Mouse (Mus musculus): ENCODE data around the gene Pithd1. TPM values are rescaled to one million over a fixed set of nuclear protein-coding genes. Genes with fewer than 3 reads are reported as not detected.

Gene Pithd1
- polyA plus RNA-seq, 1 experiment from 2014 or later = 73.2 TPM

DNA sequence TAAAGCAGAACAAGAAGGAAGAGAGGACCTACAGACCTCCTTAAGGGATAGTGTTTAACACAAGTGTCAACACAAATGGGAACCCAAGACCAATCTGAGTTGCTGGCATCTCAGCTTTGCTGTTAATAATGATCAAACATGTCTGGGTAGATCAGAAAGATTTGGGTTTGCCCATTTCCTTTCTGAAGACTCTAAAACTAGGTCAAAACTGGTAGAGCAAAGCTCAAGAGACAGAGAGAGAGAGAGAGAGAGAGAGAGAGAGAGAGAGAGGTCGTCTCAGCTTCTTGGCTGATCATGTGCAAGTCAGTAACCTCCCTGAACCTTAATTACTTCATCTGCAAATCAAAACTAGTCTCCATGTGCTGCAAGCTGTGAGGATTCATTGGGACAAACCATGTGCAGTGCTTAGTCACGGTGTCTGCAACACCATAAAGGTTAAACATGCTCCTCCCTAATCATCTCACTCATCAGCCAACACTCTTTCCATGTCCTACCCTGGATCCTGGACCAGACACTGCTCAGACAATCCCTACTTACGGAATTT, 29.1 kb upstream of the Pithd1 start:
- peaks cover 46% of the 10 kb centered on the region for H3K36me3 ChIP-seq
- DNase-seq (ENCODE audit: low spot score) = no peak
- no peaks in the 10 kb centered on the region for H3K9me3 ChIP-seq (replicated peaks)
- WGBS = 85% methylated on average over 3 of the region's 3 CpGs
- H3K4me1 ChIP-seq = peaks cover 14% of the 10 kb centered on the region
- H3K27me3 ChIP-seq (ENCODE audit: low read depth, poor library complexity, severe bottlenecking) = no peaks in the 10 kb centered on the region
- H3K4me3 ChIP-seq = no peak overlapping the region
- H3K27ac ChIP-seq = no peak overlapping the region

DNA sequence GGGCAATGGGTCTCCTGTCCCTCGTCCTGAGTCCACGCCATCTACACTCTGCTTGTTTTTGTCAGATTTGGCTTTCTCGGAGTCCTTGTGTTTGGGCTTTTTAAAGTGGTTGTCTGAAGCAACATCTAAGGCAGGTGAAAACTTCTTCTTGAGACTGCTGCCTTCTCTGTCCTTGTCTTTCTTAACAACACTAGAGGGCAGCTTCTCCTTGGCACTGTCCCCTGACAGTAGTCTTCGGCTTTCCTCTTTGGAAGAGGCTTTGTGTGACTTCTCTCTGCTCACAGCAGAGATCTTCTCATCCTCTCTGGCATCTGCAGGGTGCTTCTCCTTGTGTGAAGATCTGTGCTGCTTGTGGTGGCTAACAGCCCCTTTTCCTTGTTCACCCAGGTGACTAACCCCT, 23.5 kb upstream of the Pithd1 start:
- H3K4me3 ChIP-seq = no peak overlapping the region
- no peaks in the 10 kb centered on the region for H3K4me1 ChIP-seq
- WGBS = 93% methylated on average over 4 of the region's 4 CpGs
- H3K27me3 ChIP-seq (ENCODE audit: low read depth, poor library complexity, severe bottlenecking) = no peaks in the 10 kb centered on the region
- H3K27ac ChIP-seq = no peak overlapping the region
- no peak for DNase-seq (ENCODE audit: low spot score)
- H3K36me3 ChIP-seq = peaks cover 83% of the 10 kb centered on the region
- no peaks in the 10 kb centered on the region for H3K9me3 ChIP-seq (replicated peaks)

DNA sequence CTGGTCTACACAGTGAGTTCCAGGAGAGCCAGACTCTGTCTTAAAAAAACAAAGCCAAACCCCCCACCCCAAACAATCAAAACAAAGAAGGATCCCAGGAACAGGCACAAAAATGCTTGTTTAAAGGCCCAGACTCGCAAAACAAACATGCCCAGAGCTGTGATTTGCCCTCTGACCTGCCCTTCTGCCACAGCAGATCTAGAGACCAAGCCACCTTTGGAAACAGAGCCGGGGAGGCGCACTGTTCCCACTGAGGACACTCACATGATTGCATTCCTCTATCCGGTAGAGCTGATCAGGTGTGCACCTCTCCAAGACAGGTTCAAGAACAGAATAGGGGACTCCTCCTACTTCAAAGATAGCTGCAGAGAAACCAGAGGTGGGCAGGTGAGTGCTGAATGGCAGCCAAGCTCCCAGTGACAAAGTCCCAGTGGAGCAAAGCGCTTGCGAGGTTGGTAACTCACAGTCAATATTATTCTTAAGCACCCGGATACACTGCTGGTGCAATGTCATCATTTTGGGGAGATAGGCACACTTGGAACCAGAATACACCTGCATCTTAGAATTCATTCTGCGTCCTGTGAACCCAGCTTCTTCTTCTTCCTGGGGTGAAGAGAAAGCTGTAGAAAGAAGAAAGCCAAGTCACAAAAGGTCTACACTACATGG, 21.9 kb upstream of the Pithd1 start:
- Histone ChIP-seq H3K4me1 (no peaks in the 10 kb centered on the region), H3K4me3 (no peak overlapping the region), H3K27me3 (ENCODE audit: low read depth, poor library complexity, severe bottlenecking) (no peaks in the 10 kb centered on the region), H3K9me3 (replicated peaks) (no peaks in the 10 kb centered on the region), H3K27ac (no peak overlapping the region), H3K36me3 (peaks cover 96% of the 10 kb centered on the region)
- 91% methylated on average over 8 of the region's 8 CpGs for WGBS
- no peak for DNase-seq (ENCODE audit: low spot score)

DNA sequence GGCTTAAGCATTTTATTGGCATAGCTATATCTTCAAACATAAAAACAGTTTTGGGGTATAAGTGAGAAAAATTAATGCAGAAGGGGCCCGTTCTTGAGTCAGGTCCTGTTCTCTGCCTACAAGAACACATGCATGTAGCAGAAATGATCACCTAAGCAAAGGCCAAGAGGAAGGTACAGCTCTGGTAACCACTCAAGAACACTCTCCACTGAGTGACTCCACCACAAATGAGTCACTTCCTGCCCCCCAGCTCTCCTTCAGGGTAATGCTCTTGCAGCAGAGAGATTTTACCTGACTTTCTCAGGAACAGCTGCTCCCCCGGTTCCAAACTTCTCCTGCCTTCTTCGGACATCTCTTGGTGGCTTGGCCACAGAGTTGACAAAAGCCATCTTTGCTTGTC, 19.8 kb upstream of the Pithd1 start:
- Histone ChIP-seq H3K4me3 (no peak overlapping the region), H3K36me3 (peaks cover 98% of the 10 kb centered on the region), H3K9me3 (replicated peaks) (no peaks in the 10 kb centered on the region), H3K27me3 (ENCODE audit: low read depth, poor library complexity, severe bottlenecking) (no peaks in the 10 kb centered on the region), H3K27ac (no peak overlapping the region), H3K4me1 (no peaks in the 10 kb centered on the region)
- WGBS = 94% methylated on average over 3 of the region's 3 CpGs
- DNase-seq (ENCODE audit: low spot score) = no peak

DNA sequence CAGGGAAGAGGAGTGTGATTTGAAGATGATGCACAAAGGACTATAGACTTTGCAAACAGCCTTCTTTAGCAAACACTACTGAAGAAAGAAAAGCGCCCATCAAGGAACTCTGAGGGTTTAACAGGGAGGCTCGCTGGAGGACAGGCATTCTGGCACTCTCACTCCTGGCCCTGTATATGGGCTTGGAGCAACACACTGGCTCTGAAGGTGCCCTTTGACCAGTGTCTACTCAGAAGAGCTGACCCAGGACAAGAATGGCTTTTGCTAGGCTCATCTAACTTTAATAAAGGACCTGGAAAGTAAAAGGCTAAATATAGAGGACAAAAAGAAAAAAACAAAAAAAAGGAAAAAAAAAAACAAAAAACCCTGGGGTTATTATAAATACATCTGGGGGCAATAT, 17.9 kb upstream of the Pithd1 start:
- Histone ChIP-seq H3K27me3 (ENCODE audit: low read depth, poor library complexity, severe bottlenecking) (no peaks in the 10 kb centered on the region), H3K4me3 (no peak overlapping the region), H3K4me1 (no peaks in the 10 kb centered on the region), H3K27ac (no peak overlapping the region), H3K9me3 (replicated peaks) (no peaks in the 10 kb centered on the region), H3K36me3 (peaks cover 89% of the 10 kb centered on the region)
- no peak for DNase-seq (ENCODE audit: low spot score)
- 88% methylated on average over 2 of the region's 2 CpGs for WGBS

DNA sequence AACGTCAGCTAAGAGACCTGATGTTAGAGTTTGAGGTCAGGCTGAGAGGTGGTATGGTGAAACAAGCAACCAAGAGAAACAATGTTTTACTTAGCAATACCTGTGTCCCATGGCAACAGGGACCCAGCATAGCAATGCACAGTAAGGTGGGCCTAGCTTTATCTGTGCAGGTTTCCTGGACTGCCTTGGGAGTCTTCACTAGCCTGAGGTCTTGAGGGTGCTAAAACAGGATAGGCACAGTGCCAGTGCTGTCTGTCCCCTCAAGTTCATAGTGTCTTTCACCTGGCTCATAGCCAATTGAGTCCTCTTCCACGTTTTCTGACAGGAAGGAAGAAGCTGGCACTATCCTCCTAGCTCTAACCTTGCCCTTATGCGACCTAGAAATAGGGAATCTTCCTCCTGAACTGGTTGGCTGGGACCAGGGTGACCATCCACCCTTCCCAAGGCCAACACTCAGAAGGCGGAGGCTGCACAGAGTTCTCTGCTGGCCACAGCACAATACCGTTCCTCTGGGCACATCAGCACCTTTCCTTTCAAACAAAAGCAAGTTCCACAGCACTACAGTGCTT, 17.1 kb upstream of the Pithd1 start:
- H3K36me3 ChIP-seq = peaks cover 82% of the 10 kb centered on the region
- 89% methylated on average over 5 of the region's 5 CpGs for WGBS
- H3K27me3 ChIP-seq (ENCODE audit: low read depth, poor library complexity, severe bottlenecking) = no peaks in the 10 kb centered on the region
- no peaks in the 10 kb centered on the region for H3K9me3 ChIP-seq (replicated peaks)
- DNase-seq (ENCODE audit: low spot score) = no peak
- no peak overlapping the region for H3K27ac ChIP-seq
- H3K4me3 ChIP-seq = no peak overlapping the region
- no peaks in the 10 kb centered on the region for H3K4me1 ChIP-seq

DNA sequence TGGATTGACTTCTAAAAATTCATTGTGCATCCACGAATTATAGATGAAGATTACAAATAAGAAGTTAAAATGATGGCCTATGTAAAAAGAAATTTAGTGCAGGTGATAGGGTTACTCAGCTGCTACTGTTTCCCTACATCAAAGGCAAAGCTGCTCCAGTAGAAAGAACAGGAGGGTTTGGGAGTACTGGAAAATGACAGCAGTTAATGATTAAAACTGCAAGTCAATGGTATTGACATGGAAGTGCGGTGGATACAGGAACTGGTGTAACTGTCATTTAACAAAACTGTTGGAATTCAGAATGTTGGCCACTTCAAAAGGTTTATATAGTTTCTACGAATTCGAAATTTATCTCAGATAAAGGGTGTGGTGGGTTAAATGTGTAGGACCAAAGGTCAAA, 8.1 kb upstream of the Pithd1 start:
- WGBS = 90% methylated on average over 4 of the region's 4 CpGs
- no peak for DNase-seq (ENCODE audit: low spot score)

DNA sequence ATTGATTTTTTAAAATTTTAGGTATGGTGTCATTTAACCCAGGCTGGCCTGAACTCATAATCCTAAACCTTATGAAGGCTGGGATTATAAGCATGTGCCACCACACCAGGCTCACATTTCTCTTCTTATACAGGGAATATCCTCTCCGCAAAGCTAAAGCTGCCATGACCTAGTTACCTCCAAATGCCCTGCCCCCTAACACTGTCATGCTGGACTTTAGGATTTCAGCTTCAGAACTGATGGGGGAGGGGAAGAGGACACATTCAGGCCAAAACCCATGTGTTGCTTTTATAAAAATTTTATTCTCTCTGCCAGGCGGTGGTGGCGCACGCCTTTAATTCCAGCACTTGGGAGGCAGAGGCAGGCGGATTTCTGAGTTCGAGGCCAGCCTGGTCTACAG, 6.9 kb upstream of the Pithd1 start:
- Histone ChIP-seq H3K27ac (no peak overlapping the region), H3K4me1 (no peaks in the 10 kb centered on the region), H3K4me3 (no peak overlapping the region), H3K27me3 (ENCODE audit: low read depth, poor library complexity, severe bottlenecking) (no peaks in the 10 kb centered on the region), H3K9me3 (replicated peaks) (no peaks in the 10 kb centered on the region), H3K36me3 (no peaks in the 10 kb centered on the region)
- DNase-seq (ENCODE audit: low spot score) = no peak
- WGBS = 95% methylated on average over 6 of the region's 6 CpGs

More for the DNA sequence above, 8.1 kb upstream of the Pithd1 start:
- H3K27me3 ChIP-seq (ENCODE audit: low read depth, poor library complexity, severe bottlenecking) = no peaks in the 10 kb centered on the region
- no peak overlapping the region for H3K4me3 ChIP-seq
- H3K36me3 ChIP-seq = no peaks in the 10 kb centered on the region
- H3K27ac ChIP-seq = no peak overlapping the region
- no peaks in the 10 kb centered on the region for H3K4me1 ChIP-seq
- no peaks in the 10 kb centered on the region for H3K9me3 ChIP-seq (replicated peaks)

DNA sequence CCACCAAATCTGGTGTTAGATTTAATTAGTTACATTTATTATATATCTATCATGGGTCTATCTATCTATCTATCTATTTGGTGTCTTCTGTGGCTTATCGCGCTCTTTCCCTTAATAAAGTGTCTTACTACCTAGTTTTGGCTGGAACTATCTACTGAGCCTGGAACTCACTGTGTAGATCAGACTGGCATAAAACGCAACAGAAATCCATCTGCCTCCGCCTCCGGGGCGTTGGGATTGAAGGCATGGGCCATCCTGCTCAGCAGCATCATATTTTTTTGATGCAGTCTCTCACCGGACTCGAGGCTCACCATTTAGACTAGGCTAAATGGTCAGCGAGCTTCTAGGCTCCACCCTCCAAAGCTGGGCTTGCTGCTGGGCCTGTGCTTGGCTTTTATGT, 650 bp upstream of the Pithd1 start:
- 75% methylated on average over 9 of the region's 9 CpGs for WGBS
- peaks cover 31% of the 10 kb centered on the region for H3K36me3 ChIP-seq
- H3K4me3 ChIP-seq = peak overlapping the region; percentile 79
- H3K4me1 ChIP-seq = peaks cover 23% of the 10 kb centered on the region
- peak overlapping the region; percentile 92 for H3K27ac ChIP-seq
- no peak for DNase-seq (ENCODE audit: low spot score)
- H3K9me3 ChIP-seq (replicated peaks) = no peaks in the 10 kb centered on the region
- H3K27me3 ChIP-seq (ENCODE audit: low read depth, poor library complexity, severe bottlenecking) = no peaks in the 10 kb centered on the region

DNA sequence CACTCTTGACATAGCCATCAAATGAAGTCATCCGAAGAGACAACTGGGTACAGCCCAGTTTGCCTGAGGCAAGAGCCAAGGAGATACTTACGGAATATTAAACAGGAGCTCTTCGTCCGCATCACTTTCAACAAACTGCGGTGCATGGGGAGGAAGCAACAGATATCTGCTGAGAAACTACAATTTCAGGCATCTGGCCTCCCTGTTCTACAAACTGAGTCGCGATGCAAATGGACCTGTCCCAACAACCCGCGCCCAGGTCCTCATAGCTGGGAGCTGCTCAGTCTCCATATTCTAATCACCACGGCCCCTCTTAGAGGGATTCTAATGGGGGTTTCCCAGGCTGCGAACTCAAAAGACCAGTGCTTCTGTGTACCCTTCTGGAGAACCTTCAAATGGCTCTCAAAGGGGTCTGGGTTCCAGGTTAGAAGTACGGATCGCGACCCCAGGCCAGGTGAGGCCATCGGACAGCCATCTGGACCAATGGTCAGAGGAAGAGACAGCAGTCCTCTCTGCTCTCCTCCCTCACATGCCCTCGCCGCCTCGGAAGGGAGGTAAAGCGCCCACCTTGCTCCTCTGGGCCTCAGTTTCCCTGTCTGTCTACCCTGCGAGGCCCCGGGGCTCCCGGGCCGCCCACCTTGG, 642 bp downstream of the Pithd1 start:
- WGBS = 9% methylated on average over 23 of the region's 23 CpGs
- Histone ChIP-seq H3K36me3 (peaks cover 44% of the 10 kb centered on the region), H3K27me3 (ENCODE audit: low read depth, poor library complexity, severe bottlenecking) (no peaks in the 10 kb centered on the region), H3K27ac (peak overlapping the region; percentile 92), H3K4me1 (peaks cover 23% of the 10 kb centered on the region), H3K4me3 (peak overlapping the region; percentile 79), H3K9me3 (replicated peaks) (no peaks in the 10 kb centered on the region)
- DNase-seq (ENCODE audit: low spot score) = no peak

DNA sequence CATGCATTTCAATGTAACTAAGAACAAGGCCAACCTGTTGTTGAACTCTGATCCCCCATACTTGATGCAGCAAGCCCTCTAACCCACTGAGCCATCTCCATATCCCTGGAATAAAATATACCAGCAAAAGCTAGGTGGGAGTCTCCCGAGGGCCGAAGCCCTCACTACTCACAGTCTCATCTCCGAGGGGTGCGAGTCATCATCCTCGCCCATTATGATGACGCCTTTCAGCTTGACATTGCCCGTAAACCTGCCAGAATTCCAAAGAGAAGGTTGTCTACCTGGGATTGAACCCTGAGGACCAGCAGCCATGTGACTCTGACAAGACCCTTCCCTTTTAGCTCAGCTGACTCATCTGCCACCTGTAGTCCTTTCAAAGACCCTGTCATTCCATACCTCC, 1.3 kb downstream of the Pithd1 start:
- 94% methylated on average over 7 of the region's 7 CpGs for WGBS
- no peak overlapping the region for H3K27ac ChIP-seq
- no peak for DNase-seq (ENCODE audit: low spot score)

DNA sequence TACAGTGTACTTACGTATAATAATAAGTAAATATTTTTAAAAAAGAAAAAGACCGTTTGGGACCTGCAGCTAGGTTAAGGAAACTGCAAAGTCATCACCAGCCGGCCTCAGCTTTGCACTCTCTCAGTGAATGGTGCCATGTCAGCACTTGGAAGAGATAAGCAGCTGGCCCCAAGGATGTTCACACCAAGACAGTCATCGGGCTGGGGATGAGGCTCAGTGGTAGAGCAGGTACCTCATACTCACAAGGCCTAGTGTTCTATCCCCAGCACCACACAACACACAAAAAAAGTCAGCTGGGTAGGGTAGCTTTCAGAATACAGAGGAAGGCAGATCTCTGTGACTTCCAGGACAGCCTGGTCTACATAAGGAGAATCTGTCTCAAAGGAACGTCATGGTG, 1.9 kb downstream of the Pithd1 start:
- 96% methylated on average over 5 of the region's 5 CpGs for WGBS
- Histone ChIP-seq H3K9me3 (replicated peaks) (no peaks in the 10 kb centered on the region), H3K4me1 (peaks cover 23% of the 10 kb centered on the region), H3K27me3 (ENCODE audit: low read depth, poor library complexity, severe bottlenecking) (no peaks in the 10 kb centered on the region), H3K4me3 (no peak overlapping the region), H3K27ac (no peak overlapping the region), H3K36me3 (peaks cover 56% of the 10 kb centered on the region)
- no peak for DNase-seq (ENCODE audit: low spot score)

More for the DNA sequence above, 1.3 kb downstream of the Pithd1 start:
- Histone ChIP-seq H3K9me3 (replicated peaks) (no peaks in the 10 kb centered on the region), H3K4me1 (peaks cover 23% of the 10 kb centered on the region), H3K4me3 (peak overlapping the region; percentile 79), H3K36me3 (peaks cover 50% of the 10 kb centered on the region), H3K27me3 (ENCODE audit: low read depth, poor library complexity, severe bottlenecking) (no peaks in the 10 kb centered on the region)

DNA sequence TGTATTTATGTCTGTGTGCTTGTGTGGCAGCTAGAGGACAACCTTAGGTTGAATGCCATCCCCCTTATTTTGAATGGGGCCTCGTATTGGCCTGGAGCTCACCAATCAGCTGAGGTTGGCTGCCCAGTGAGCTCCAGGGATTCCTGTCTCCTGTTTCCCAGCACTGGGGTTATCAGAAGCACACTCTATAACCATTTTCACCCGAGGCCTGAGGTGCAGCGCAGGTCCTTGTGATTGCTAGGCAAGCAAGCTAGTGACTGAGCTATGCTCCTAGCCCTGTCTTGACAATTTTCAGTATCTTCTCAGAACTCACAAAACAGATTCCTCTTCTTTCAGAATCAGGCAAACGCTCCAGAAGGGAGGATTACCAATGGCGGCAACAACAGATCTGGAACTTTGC, 2.5 kb downstream of the Pithd1 start:
- Histone ChIP-seq H3K4me3 (no peak overlapping the region), H3K4me1 (peaks cover 23% of the 10 kb centered on the region), H3K27ac (no peak overlapping the region), H3K27me3 (ENCODE audit: low read depth, poor library complexity, severe bottlenecking) (no peaks in the 10 kb centered on the region), H3K36me3 (peaks cover 59% of the 10 kb centered on the region), H3K9me3 (replicated peaks) (no peaks in the 10 kb centered on the region)
- no peak for DNase-seq (ENCODE audit: low spot score)
- WGBS = 90% methylated on average over 5 of the region's 5 CpGs

Measured in limb, embryonic 10.5 days (tissue).